Comparison of ENCODE assay signal across 9 mouse cellular contexts in genomic region chr9:105309553-105310281, GRCm38 (mm10).
DNase-seq lines count a peak whose midpoint lies in the region; ATAC-seq lines count a peak whose summit lies in the region.
"Had no signal": no experiment of that assay in that cellular context is flagged by ENCODE, and none has a peak within 500 bp of the region (broad histone marks: within the 10 kb centered on the region; RNA-seq: fewer than 3 reads in every experiment).

No protein-coding gene starts in this region.

- DNase-seq in hindbrain, embryonic 10.5 days (ENCODE audit: low spot score) = peak; percentile 17
- peak; percentile 76 for DNase-seq in NIH3T3 (ENCODE audit: low read depth)
- DNase-seq in frontal cortex, postnatal 14 days (ENCODE audit: low spot score in 2 of 2) = peak; percentile 26 to 53
- peak; percentile 74 for DNase-seq in lung, postnatal 10 days
- DNase-seq in testis, postnatal 10 days (ENCODE audit: low spot score) = peak; percentile 63
- no peak for DNase-seq in spleen, postnatal 10 days (ENCODE audit: low spot score in 2 of 2)
- DNase-seq in cerebellum, postnatal 36 days = no peak

- no peak overlapping the region for H3K9ac ChIP-seq in hindbrain, embryonic 12.5 days

- H3K27ac ChIP-seq in hindbrain, embryonic 10.5 days = no peak overlapping the region
- H3K27ac ChIP-seq in hindbrain, embryonic 12.5 days = no peak overlapping the region

- no peaks in the 10 kb centered on the region for H3K27me3 ChIP-seq in hindbrain, embryonic 10.5 days (ENCODE audit: insufficient read depth, poor library complexity, severe bottlenecking)
- no peaks in the 10 kb centered on the region for H3K27me3 ChIP-seq in hindbrain, embryonic 12.5 days
- H3K27me3 ChIP-seq: Patski had no signal

- H3K36me3 ChIP-seq in hindbrain, embryonic 10.5 days = no peaks in the 10 kb centered on the region
- H3K36me3 ChIP-seq in hindbrain, embryonic 12.5 days = no peaks in the 10 kb centered on the region

- ATAC-seq in hindbrain, embryonic 12.5 days (ENCODE audit: low FRiP score) = no peak
- ATAC-seq: Patski had no signal

- H3K4me3 ChIP-seq in hindbrain, embryonic 10.5 days = no peak overlapping the region
- no peak overlapping the region for H3K4me3 ChIP-seq in hindbrain, embryonic 12.5 days

- H3K4me1 ChIP-seq in hindbrain, embryonic 10.5 days (replicated peaks) = 0 out of 2 replicates have a peak, but pooled peaks cover 14% of the 10 kb centered on the region
- no peaks in the 10 kb centered on the region for H3K4me1 ChIP-seq in hindbrain, embryonic 12.5 days

- H3K9me3 ChIP-seq in hindbrain, embryonic 10.5 days = no peaks in the 10 kb centered on the region
- no peaks in the 10 kb centered on the region for H3K9me3 ChIP-seq in hindbrain, embryonic 12.5 days (replicated peaks)

- 36% methylated on average over 9 of the region's 9 CpGs for WGBS in hindbrain, embryonic 10.5 days
- WGBS in hindbrain, embryonic 12.5 days = 39% methylated on average over 9 of the region's 9 CpGs

- H3K4me2 ChIP-seq in hindbrain, embryonic 12.5 days (replicated peaks) = no peak overlapping the region

Comparison
In these comparisons a context has a peak if more than half of its experiments do, and no peak if none do; other contexts are left out.
1. DNase-seq: peak in hindbrain, embryonic 10.5 days (single experiment), NIH3T3 (single experiment), frontal cortex, postnatal 14 days (2 of 2), lung, postnatal 10 days (single experiment) and testis, postnatal 10 days (single experiment); none in spleen, postnatal 10 days (0 of 2) and cerebellum, postnatal 36 days (0 of 2).